Mouse (Mus musculus) embryonic facial prominence, embryonic 13.5 days (tissue): ENCODE results near the gene Ace. TPM values are rescaled to one million over a fixed set of nuclear protein-coding genes. Genes with fewer than 3 reads are reported as not detected.

Experiments used
- ATAC-seq: fragments of 200-750 bp; cut with Nextera tagmentation; 2 replicates; pipeline ENCODE4 v1.8.0; 2017; ENCODE audit warnings: low read depth; ENCODE audit not compliant: insufficient number of reproducible peaks, insufficient read depth, low FRiP score, low TSS enrichment
- H3K27ac ChIP-seq: fragments of 300-500 bp; sonication (generic); 2 replicates; pipeline ENCODE4 v1.5.1; 2015; ENCODE audit warnings: moderate library complexity, mild to moderate bottlenecking, inconsistent platforms
- H3K27me3 ChIP-seq: fragments of 300-500 bp; sonication (generic); 2 replicates; pipeline ENCODE4 v1.6.1; 2015; ENCODE audit warnings: mild to moderate bottlenecking, inconsistent platforms
- H3K36me3 ChIP-seq: fragments of 300-500 bp; sonication (generic); 2 replicates; pipeline ENCODE4 v1.6.1; 2015; ENCODE audit warnings: mild to moderate bottlenecking, inconsistent platforms
- H3K4me1 ChIP-seq: fragments of 300-500 bp; sonication (generic); 2 replicates; pipeline ENCODE4 v1.6.1; 2015; ENCODE audit warnings: inconsistent platforms
- H3K4me2 ChIP-seq: fragments of 300-500 bp; sonication (generic); 2 replicates; pipeline ENCODE4 v1.6.1; 2015; ENCODE audit warnings: moderate library complexity, mild to moderate bottlenecking, inconsistent platforms
- H3K4me3 ChIP-seq: fragments of 300-500 bp; sonication (generic); 2 replicates; pipeline ENCODE4 v1.5.1; 2015; ENCODE audit warnings: mild to moderate bottlenecking, inconsistent platforms
- H3K9ac ChIP-seq: fragments of 300-500 bp; sonication (generic); 2 replicates; pipeline ENCODE4 v1.6.1; 2015; ENCODE audit warnings: mild to moderate bottlenecking, inconsistent platforms
- H3K9me3 ChIP-seq: fragments of 300-500 bp; sonication (generic); 2 replicates; pipeline ENCODE4 v1.6.1; 2016; ENCODE audit warnings: inconsistent platforms
- WGBS: fragments of 180-500 bp; shearing (Covaris S2); methylation state at CpG from one replicate; pipeline ENCODE4 v1.1.7; 2015; ENCODE audit warnings: mixed read lengths; 5-methylcytosine and 5-hydroxymethylcytosine counted together
- polyA plus RNA-seq: library from polyadenylated mRNA; unstranded; fragments of >200 nt; fragmentation: Nextera tagmentation; extraction: Ambion mirVana; gene quantifications from 2 replicates; pipeline ENCODE4 v1.2.1, GENCODE M21; 2015

Ace gene
- 0.65 and 0.94 TPM in 2 replicates for polyA plus RNA-seq

DNA sequence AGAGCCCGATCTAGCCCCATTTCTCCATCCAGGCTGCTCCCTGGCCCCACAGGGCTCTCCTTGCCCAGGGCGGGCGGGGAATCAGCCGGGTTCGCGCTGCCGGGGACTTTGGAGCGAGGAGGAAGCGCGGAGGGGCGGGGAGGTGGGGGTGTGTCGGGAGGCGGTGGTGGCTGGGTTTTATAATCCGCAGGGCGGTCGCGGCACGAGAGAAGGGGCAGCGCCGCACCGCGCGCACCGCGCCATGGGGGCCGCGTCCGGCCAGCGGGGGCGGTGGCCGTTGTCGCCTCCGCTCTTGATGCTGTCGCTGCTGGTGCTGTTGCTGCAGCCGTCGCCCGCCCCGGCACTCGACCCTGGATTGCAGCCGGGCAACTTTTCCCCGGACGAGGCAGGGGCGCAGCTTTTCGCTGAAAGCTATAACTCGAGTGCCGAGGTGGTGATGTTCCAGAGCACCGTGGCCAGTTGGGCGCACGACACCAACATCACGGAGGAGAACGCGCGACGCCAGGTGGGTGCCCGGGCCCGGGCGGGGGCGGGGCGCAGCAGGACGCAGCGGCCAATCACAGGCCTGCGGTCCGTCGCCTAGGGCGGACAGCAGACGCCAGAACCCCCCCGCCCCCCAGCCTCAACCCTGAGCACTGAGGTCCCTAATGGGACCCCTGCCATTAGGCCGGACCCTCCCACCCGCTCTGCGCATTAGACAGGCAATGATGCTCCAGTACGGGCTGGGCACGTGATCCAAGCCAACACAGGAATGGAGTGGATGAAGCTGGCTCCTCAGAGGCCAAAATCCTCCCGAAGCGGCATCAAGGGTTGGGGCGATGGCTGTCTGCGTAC, at the start of gene Ace:
TSS of gene Ace (plus strand) at position 205 of the 834 bp plus-strand sequence.
- H3K4me1 ChIP-seq: peaks cover 15% of the 10 kb centered on the region
- no peaks in the 10 kb centered on the region for H3K36me3 ChIP-seq
- H3K4me3 ChIP-seq: peak within 1 kb of the TSS; percentile 60
- peak within 1 kb of the TSS; percentile 69 for H3K9ac ChIP-seq
- peak within 1 kb of the TSS; percentile 99 for H3K4me2 ChIP-seq
- H3K27me3 ChIP-seq: peaks cover 64% of the 10 kb centered on the region
- no peak within 1 kb of the TSS for H3K27ac ChIP-seq
- H3K9me3 ChIP-seq: no peaks in the 10 kb centered on the region
- ATAC-seq: peak; percentile 23; the same call in 1 of the 2 replicates
- WGBS: under 1% methylated on average over 75 of the region's 76 CpGs

DNA sequence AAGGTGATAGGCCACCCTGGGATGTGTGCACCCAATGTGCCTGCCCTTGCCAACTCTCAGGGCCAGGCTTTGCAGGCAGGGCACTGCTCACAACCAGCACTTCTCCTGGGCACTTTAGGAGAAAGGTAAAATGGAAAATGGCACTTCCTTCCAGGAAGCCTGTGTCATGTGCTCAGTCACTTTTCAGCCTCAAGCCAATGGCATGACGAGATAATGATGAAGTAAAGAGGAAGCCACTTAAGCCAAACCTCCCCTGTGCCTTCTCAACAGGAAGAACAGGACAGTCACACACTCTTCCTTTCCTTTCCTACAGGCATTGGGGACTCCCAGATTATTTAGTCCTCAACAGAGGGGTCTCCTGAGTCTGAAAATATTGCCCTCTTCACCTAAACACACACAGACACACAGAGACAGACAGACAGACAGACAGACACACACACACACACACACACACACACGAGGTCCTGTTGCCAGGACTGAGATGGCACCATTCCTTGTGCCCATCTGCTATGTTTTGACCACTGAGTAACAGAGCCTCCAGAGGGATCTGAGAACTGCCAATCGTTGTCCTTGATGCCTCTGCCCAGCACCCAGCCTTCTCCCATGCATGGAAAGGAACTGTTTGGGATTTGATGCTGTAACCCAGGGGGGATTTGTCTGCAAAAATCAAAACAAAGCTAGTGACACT, 47.5 kb upstream of the Ace start:
- Histone ChIP-seq H3K4me3 (no peak overlapping the region), H3K27me3 (no peaks in the 10 kb centered on the region), H3K9ac (no peak overlapping the region), H3K4me2 (no peak overlapping the region), H3K27ac (no peak overlapping the region), H3K4me1 (no peaks in the 10 kb centered on the region), H3K36me3 (peaks cover 59% of the 10 kb centered on the region), H3K9me3 (no peaks in the 10 kb centered on the region)
- 76% methylated on average over 3 of the region's 3 CpGs for WGBS
- ATAC-seq: no peak

DNA sequence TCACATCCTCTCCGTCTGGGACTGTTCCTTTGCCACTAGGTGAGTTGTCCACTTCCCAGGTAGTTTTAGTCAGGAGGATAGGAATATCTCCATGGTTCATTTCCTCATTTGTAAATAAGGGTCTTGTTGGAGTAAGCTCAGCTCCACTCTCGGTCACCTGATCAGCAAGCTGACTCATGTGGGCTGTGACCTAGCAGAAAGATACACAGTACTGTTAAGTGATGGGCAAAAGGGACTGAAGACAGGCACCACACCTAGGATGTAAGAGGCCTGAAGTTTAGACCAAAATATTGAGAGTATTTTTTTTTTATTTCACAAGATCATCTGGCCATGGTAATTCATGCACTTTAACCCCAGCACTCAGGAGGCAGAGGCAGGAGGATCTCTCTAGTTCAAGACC, 46.9 kb upstream of the Ace start:
- H3K4me1 ChIP-seq: no peaks in the 10 kb centered on the region
- no peak overlapping the region for H3K4me2 ChIP-seq
- no peak for ATAC-seq
- no peak overlapping the region for H3K27ac ChIP-seq
- H3K4me3 ChIP-seq: no peak overlapping the region
- H3K27me3 ChIP-seq: no peaks in the 10 kb centered on the region
- WGBS: 89% methylated on average over 2 of the region's 2 CpGs
- H3K9me3 ChIP-seq: no peaks in the 10 kb centered on the region
- H3K9ac ChIP-seq: no peak overlapping the region
- peaks cover 64% of the 10 kb centered on the region for H3K36me3 ChIP-seq

DNA sequence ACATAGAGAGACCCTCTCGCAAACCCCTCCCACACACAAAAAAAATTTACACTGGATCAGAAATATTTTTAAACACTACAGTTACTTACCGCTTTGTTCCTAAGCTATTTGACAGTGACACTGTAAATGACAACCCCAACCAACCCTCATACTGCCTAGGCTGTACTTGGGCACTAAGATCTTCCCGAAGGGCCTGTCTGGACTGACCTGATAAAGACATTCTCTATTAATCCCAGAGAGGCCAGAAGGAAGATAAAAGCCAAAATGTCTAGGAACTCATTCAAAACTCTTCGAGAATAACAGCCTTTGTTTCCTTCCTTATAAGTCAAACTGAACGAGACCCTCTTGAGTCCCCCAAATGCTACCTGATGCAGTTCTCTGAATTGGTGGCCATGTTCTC, 46.5 kb upstream of the Ace start:
- no peak overlapping the region for H3K9ac ChIP-seq
- H3K4me1 ChIP-seq: no peaks in the 10 kb centered on the region
- WGBS: 91% methylated on average over 5 of the region's 5 CpGs
- no peak overlapping the region for H3K4me3 ChIP-seq
- no peak for ATAC-seq
- peaks cover 64% of the 10 kb centered on the region for H3K36me3 ChIP-seq
- H3K27ac ChIP-seq: no peak overlapping the region
- H3K4me2 ChIP-seq: no peak overlapping the region
- H3K27me3 ChIP-seq: no peaks in the 10 kb centered on the region
- H3K9me3 ChIP-seq: no peaks in the 10 kb centered on the region

DNA sequence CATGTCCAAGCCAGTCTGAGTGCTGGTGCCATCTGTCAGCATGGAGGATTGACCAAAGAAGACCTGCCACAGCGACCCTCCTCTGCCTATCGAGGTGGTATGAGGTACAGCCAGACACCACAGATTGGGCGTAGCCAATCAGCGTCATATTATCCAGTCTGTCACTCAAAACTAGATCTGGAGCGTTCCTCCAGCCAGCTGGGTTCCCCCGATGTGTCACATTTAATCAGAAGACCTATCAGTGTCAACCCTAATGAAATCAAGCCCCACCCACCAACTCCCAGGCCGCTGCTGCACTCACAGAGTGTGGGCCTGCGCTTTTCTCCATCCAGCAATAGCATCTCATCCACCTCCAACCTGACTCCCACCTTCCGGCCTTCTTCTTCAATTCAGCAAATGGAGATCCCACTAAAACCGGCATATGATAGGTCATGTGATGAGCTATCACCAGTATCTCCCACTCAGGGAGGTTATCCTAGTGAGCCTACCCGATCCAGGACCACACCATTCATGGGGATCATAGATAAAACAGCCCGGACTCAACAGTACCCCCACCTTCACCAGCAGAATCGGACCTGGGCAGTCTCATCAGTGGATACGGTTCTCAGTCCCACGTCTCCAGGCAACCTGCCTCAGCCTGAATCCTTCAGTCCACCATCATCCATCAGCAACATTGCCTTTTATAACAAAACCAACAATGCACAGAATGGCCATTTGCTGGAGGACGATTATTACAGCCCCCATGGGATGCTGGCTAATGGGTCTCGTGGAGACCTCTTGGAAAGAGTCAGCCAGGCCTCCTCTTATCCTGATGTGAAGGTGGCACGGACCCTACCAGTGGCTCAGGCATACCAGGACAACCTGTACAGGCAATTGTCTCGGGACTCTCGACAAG, 44.7 kb upstream of the Ace start:
- no peaks in the 10 kb centered on the region for H3K27me3 ChIP-seq
- H3K9ac ChIP-seq: no peak overlapping the region
- no peak overlapping the region for H3K4me2 ChIP-seq
- no peak overlapping the region for H3K27ac ChIP-seq
- 86% methylated on average over 20 of the region's 20 CpGs for WGBS
- ATAC-seq: no peak
- H3K9me3 ChIP-seq: no peaks in the 10 kb centered on the region
- 0 out of 2 replicates have a peak, but pooled peaks cover 2% of the 10 kb centered on the region for H3K4me1 ChIP-seq
- H3K4me3 ChIP-seq: no peak overlapping the region
- H3K36me3 ChIP-seq: peaks cover 52% of the 10 kb centered on the region

DNA sequence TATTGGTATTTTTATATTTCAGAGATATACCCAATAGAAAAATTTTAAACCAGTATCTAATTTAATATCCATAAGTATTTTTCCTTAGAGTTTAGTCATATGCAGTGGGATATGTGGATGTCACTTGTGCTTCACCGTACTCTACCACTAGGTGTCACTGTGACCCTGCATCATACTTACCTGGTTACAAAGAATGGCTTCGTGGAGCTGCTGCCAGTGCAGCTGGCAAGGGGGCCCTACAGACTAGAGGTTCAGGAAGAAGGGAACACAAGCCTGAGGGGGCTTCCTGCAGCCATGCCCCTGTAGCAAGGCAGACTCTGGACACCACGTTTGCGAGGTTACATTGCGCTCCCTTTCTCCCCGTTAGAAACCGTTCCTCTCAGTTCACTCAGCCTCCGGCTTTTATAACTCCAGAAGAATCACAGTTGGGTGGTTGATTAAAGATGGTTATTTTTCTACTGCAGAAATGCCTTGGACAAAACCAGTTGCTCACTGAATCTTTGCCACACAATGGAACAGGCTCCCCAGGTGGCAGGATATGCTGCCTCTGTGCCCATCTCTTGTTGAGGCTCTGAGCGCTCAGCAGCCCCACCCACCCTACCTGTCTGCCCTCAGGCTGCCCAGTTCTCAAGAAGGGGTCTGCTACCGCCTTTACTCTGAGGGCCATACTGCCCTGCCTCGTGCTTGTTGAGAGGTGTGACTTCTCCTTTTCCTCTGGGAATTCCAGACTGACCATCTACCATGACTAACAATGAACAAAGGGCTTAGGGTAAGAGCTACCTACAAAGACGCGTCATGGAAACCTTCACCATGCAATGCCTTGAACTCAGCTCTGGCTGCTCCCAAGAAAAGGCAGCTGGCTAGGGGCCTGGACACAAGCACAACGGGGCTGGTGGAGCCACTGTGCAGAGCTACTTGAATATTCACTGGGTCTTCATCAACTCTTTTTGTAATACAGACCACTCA, 40.4 kb upstream of the Ace start:
- peaks cover 22% of the 10 kb centered on the region for H3K36me3 ChIP-seq
- WGBS: 51% methylated on average over 14 of the region's 14 CpGs
- 0 out of 2 replicates have a peak, but pooled peaks cover 2% of the 10 kb centered on the region for H3K4me1 ChIP-seq
- ATAC-seq: no peak
- H3K27me3 ChIP-seq: no peaks in the 10 kb centered on the region
- H3K27ac ChIP-seq: no peak overlapping the region
- no peak overlapping the region for H3K9ac ChIP-seq
- H3K4me3 ChIP-seq: no peak overlapping the region
- no peaks in the 10 kb centered on the region for H3K9me3 ChIP-seq
- no peak overlapping the region for H3K4me2 ChIP-seq

DNA sequence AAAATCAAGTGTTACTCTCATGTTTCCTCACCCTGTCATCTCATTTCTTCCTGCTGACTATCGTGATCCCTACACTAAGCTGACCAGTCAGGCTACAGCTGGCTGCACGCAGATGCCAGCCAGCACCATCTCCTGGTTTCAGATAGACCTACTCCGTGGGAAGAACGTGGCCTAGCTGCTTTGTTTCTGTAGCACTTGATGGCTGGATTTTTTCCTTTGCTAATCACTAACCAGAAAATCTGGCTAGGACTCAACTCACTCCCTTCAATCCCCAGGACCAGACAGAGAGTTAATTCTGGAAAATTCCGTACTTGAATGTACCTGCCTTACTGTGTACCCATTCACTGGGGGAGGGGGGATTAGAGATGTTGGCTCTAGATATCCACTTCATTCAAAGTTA, 39.6 kb upstream of the Ace start:
- Histone ChIP-seq H3K27ac (no peak overlapping the region), H3K9me3 (no peaks in the 10 kb centered on the region), H3K27me3 (no peaks in the 10 kb centered on the region), H3K4me3 (no peak overlapping the region), H3K9ac (no peak overlapping the region), H3K4me2 (no peak overlapping the region), H3K36me3 (peaks cover 14% of the 10 kb centered on the region), H3K4me1 (0 out of 2 replicates have a peak, but pooled peaks cover 2% of the 10 kb centered on the region)
- no peak for ATAC-seq
- 65% methylated on average over 5 of the region's 5 CpGs for WGBS

DNA sequence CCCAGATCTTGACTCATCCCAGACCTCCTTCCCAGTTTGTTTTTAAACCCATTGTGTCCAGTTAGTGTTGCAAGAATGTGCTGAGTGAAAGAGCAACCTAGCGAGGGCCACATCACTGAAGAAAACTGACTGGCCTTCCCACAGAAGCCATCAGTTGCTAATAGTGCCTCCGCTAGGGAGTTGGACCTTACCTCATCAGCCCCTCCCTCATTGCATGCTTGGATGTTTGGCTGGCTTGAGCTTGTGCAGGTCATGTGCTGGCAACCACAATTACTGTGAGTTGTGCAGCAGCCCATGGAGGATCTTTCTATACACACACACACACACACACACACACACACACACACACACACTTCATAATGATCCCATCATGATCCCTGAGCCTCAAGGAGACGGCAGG, 36.4 kb upstream of the Ace start:
- Histone ChIP-seq H3K9ac (no peak overlapping the region), H3K27me3 (no peaks in the 10 kb centered on the region), H3K4me1 (0 out of 2 replicates have a peak, but pooled peaks cover 2% of the 10 kb centered on the region), H3K27ac (no peak overlapping the region), H3K36me3 (no peaks in the 10 kb centered on the region), H3K9me3 (no peaks in the 10 kb centered on the region), H3K4me3 (no peak overlapping the region), H3K4me2 (no peak overlapping the region)
- ATAC-seq: no peak
- WGBS: 74% methylated on average over 3 of the region's 3 CpGs

DNA sequence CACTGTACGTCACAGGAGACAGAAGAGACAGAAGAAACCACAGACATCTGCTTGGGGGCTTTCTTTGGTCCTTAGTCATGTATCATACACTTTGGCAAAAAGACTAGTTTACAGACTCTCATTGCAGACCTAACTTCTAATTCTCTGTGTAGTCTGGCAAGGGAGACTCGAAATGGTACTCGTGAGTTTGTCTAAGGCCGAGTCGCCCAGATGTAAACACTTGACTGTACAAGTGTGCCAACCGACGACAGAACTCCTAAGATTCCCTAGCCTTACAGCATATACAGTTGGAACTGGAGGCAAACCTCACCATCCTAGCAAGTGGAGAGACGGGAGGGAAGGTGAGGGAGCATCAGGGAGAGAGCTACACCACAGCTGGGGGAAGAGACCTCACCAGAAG, 34.0 kb upstream of the Ace start:
- no peak overlapping the region for H3K27ac ChIP-seq
- no peak overlapping the region for H3K4me3 ChIP-seq
- H3K9ac ChIP-seq: no peak overlapping the region
- no peaks in the 10 kb centered on the region for H3K9me3 ChIP-seq
- WGBS: 82% methylated on average over 8 of the region's 8 CpGs
- no peaks in the 10 kb centered on the region for H3K4me1 ChIP-seq
- no peak overlapping the region for H3K4me2 ChIP-seq
- H3K36me3 ChIP-seq: no peaks in the 10 kb centered on the region
- no peaks in the 10 kb centered on the region for H3K27me3 ChIP-seq
- no peak for ATAC-seq

DNA sequence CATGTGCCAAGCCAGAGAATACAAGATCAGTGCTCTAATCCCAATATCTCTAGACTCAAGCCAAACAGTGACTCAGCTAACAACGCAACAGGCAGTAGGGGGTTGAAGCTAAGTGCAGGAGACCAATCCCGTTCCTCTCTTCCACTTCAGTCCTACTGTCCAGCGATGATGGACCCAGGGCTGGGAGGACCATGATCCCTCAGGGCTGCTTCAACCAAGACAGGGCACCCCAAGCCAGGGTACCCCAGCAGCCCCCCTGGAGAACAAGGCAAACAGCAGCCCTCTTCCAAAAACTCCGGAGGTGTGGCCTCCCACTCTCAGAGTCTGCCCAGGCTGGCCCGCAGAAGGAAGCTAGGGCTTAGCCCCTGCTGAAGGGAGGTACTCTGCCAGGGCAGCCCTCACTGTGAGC, 33.4 kb upstream of the Ace start:
- Histone ChIP-seq H3K4me2 (no peak overlapping the region), H3K36me3 (no peaks in the 10 kb centered on the region), H3K4me1 (no peaks in the 10 kb centered on the region), H3K27ac (no peak overlapping the region), H3K27me3 (no peaks in the 10 kb centered on the region), H3K4me3 (no peak overlapping the region), H3K9me3 (no peaks in the 10 kb centered on the region), H3K9ac (no peak overlapping the region)
- WGBS: 78% methylated on average over 5 of the region's 5 CpGs
- no peak for ATAC-seq
